Mouse (Mus musculus) adrenal gland, postnatal 10 days (tissue): ENCODE measurements at regions not wholly inside any gene's neighbourhood (a gene's known extent, or its start where the extent isn't known, plus 50 kb on each side); places are given as distances from the start of the nearest gene placed in this dataset.
"Not testable (repeated sequence)": the region's sequence is repeated elsewhere in the genome, so short reads cannot be mapped to it uniquely, and the experiment has no call there.

Source experiments
- DNase-seq: peaks from one replicate; pipeline ENCODE4 v3.0.0; 2021; ENCODE audit warnings: mixed read lengths

DNA sequence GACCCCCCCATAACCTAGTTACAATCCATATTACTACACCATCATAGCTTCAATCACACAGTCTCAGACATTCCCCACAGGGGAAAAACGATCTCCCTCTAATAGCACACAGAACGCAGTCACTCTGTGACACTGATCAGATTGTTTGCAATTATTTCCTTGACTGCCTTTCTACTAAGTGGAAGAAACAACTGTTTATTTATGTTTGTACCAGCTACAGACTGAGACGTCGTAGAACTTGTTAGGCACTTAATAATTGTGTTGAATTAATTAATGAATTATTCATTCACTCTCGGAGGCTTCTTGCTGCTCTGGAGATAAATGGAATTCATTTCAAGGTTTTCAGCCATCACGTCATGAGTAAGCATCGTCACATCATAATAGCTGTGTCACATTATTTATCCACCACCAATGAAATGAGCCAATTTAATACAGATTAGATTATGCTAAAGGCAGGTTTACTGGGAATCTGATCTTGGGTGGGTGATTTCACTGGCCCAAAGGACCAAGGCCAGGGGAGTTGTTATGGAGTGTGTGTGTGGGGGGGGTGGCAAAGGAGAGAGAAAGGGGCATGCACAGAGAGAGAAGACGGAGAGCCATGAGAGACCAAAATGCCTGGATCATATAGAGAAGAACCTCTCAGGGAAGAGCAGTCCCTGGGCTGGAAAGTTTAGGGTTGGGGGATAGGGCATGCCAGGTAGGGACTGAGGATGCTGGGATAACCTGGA, 355.7 kb upstream of the Zwint start:
- DNase-seq: no peak

DNA sequence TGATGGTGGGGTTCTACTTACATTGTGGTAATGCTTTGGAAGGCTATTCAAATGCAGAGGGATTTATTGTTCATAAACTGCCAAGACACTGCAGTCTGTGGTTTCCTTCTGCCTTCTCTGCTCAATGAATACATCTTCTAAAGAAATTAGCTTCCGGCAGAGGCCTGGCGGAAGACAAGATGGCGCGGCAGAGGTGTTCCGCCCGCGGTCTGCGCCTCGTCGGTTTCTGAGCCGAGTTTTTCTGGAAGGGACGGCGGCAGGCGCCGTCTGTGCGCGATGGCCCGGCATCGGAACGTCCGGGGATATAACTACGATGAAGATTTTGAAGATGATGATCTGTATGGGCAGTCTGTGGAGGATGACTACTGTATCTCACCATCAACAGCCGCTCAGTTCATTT, 345.6 kb upstream of the Zwint start:
- DNase-seq: not testable (repeated sequence)

DNA sequence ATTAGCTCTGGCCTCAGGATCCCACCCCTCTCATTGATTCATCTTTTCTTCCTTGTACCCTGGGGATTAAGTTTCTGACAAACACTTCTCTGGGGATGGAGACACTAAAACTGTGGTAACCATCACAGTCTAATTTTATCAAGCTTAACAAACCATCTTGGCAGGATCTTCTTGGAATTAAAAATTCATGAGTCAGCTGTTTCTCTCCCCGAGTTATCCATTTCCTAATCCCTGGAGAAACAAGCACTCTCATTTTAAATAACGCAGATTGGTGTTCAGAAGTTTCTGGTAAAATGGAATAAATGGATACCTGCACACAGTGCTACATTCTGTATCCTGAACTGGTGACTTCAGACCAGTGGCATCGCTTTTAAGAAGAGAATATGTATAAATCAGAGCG, 336.3 kb upstream of the Zwint start:
- DNase-seq: no peak

DNA sequence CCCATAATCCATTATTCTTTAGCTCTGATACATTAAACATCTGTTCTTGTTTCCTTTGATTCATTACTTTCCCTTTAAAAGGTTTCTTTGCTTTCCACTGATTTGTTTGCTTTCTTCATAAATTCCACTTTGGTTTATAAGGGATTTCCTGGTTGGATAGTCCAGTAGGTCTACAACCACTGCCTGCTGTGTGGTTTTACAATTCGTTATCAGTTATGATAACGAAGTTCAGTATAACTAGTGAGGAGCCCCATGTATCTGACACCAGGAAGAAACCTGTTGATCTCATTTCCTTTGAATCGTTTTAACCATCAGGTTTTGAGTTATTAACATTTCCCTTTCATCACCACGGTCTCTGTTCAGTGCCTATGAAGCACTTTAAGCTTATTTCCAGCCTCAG, 334.3 kb upstream of the Zwint start:
- DNase-seq: no peak

DNA sequence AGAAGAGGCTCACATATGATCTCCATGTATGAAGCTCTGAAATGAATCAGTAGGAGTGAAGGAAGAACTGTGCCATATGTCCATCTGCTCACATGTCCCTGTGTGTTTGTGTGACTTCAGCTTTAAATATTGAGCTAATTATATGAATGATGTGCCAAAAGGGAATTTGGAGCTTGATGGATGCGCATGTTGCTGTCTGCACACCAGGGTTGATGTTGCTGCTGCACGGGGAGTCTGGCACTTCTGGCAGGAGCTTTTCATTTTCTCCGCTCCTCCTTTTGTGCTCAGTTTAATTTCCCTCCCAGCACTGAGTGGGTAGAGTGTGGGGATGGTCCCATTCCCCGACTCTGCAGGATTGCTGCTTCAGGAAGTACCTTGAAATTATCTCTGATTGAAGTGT, 328.0 kb upstream of the Zwint start:
- no peak for DNase-seq

DNA sequence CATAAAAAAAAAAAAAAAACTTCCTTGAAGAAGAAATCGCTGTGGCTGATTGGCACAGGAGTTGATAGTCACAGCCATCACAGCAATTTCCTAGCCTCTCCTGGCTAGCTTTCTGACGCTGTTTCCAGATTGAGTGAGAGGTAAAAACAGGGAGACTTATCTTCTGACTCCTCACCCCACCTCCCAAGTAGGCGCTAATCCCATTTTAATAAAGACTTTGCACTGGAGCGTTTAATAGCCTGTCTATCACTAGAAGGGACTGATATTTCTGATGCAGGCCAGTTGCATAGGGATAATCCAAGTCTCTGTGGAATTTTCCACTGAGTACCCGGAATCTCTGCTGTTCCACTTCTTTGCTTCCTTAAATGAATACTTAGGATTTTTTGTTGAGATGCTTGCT, 307.4 kb upstream of the Zwint start:
- no peak for DNase-seq

DNA sequence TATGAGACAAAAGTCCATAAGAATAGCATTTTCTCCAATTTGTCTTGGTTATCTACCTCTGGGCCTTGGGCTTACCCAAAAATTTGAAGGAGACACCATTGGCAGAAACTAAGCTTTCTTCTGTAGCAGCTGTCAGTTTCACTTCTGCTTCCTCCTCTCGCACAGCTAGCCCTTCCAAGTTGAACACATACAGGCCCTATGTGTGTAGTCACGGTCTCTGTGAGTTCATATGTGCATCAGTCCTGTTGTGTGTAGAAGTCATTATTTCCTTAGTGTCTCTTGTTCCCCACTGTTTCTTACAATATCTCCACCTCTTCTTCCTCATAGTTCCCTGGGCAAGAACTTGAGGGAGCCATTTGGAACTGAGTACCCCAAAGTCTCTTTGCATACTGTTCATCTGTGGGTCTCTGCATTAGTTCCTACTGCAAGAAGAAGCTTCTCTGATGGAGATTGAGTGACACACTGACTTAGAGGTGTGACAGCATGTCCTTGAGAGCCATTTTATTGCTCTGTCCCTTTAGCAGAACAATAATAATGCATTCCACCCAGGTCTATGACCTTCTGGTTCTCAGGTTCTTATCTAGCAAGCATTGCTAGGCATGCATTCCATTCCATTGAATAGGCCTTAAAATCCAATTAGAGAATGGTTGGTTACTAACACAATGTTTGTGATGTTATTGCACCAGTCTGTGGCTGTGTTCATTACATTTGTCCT, 306.5 kb upstream of the Zwint start:
- no peak for DNase-seq

DNA sequence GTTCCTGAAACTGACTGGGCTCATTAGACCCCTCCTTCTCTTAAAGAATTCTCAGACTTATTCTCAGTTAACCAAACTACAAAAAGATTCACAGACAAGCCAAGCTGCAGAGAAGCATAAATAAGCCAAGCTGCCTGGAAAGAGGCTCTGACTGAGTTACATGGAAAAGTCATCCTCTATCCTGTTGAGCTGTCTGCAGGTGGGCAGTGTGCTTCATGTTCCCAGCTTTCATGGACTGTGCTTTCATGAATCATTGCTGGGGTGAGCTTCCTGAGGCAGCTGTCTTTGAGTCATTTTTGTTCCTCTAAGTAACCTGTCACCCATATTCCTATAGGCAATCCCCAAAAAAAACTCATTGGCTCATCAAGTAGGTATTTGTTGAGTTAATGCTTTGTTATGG, 301.8 kb upstream of the Zwint start:
- no peak for DNase-seq

DNA sequence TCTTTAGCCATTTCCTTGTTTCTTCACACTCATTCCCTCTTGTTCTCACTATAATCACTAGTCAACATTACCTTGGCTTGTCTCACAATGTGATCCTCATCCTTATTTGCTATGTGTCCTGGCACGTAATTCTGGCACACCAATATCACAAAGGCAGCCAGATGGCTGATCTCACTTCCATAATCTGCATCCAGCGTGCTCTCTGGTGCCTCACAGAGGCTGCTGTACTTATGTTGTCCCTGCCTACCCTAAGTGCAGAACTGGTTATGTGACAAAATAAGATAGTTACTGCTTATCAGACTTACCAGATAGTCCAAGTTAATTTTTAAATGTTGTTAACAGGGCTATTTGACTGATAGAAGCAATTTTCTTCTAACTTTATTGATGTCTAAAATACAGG, 301.1 kb upstream of the Zwint start:
- DNase-seq: no peak

DNA sequence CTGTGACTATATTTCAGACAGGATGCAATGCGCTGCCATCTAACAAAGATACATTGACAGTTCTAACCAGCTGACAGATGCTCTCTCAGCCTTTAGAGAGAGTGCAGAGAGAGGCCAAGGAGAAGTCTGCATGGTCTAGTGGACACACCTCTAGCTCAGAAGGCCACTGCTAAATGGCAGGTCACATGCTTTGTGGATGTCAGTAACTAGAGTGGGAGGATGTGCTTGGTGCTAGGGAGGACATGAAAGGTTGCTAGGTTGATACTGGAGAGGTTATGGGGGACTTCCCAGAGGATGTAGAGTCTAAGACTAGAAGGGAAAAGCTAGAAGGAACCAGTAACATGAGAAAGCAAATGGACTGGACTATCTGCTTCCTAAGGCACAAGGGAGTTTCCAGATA, 271.3 kb upstream of the Zwint start:
- DNase-seq: no peak

DNA sequence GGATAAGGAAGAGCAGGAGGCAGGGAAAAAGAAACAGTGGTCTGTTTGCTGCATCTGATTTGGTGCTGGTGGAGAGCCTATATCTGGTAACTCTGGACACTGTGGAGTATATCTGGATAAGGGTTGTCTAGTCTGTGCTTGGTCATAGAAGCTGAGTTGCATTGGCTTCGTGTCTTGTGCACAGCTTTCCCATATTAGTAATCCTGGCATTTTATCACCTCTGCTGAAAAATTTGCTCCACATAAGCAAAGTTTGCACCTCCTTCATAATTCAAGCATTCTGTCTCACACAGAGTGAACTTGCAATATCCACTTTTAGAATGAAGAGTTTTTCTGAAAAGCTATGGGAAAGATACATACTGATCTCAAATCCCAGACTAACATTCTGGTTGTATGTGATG, 269.8 kb upstream of the Zwint start:
- no peak for DNase-seq

DNA sequence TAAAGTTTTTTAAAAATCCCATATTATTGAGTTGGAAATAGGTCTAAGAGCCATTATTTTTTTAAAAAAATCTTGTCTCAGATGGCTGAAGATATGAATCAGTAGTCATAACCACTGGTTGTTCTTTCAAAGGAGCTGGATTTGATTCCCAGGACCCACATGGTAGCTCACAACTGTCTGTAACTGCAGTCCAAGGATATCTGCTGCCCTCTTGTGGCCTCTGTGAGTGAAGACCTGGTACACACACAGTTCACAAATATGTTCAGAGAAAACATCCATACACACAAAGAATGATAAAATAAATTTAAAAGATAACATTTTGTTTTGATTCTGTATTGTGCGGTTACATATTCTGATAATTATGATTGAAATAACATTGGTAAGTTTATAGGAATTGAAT, 263.2 kb upstream of the Zwint start:
- peak; percentile 24 for DNase-seq

DNA sequence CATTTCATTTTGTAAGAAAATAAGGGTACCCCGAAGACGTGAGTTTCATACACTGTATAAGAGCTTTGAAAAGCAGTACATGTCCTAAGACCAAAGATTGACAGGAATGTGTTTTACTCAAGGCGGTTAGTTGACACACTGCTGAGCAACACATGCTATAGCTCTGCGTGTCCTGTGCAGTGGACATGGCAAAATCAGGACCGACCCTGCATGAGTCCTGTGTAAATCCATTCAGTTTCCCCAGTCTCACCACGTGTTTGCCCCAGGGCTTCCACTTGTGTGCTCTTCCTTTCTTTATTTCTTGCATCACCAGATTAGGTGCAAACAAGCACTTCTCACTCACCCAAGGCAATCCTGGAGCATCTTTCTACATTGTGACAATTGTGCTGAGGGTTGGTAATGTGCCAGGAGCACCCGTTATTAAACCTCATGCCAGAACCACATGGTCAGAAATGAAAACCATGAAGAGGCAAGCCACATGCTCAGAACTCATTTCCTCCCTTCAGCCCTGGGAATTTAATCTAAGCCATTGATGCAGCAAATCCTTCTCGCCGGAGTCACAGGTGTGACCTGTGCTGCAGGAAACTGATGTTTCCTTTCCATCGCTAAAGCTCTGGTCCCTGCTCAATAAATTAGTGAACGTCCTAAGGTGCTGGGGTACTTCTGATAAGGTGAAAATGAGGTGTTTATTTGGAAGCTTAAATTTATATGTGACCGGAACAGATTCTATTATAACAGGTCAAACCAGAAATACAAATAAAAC, 261.2 kb upstream of the Zwint start:
- DNase-seq: no peak

DNA sequence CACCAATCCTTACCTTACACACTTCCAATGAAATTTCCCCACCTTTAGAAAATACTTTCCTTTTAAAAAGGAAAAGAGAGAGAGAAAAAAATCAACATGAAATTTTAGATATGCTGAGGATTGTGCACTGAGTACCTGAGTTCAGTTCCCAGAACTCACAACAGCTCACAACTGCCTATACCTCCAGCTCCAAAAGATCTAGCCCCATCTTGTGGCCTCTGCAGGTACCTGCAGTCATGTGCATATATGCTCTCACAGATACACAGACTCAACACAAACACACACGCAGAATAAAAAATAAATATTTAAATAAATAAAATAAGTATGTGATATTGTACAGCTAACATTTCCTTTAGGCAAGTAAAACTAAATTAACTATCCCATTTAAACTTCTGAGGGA, 260.3 kb upstream of the Zwint start:
- DNase-seq: no peak

DNA sequence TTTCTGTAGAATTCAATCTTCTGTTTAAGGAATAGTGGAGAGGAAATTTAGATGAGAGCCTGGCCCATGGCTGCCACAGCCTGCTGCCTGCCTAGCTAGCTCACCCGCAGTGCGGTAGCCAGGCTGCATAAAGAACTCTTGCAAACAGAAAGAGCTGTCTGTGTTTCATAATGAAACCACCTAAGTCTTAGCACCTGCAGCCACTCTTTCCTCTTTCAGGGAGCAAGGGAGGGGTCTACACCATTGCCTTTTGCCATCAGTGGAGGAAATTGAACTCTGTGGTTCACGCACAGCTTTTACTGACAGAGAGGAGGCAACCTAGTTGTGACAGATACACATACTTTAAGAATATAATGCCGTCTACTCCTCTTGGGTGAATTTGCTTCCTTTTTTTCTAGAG, 251.4 kb upstream of the Zwint start:
- DNase-seq: no peak

DNA sequence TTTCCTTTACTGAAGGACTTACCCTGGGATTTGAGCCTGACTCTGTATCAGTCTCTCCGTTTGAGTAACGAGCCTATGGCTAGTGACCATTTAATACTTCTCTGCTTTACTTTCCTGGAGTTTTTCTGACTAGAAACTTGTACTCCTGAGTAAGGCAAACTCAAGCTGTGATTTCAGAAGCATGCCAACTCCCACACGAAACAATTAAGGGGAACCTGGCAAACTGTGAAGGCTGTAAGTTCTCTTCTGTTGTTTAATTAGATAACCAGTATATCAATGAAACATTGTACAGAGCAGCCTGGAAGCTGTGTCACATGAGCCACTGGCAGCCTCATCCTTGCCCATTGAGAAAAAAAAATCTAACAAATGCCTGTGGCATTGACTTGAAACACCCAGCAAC, 244.3 kb upstream of the Zwint start:
- DNase-seq: no peak

DNA sequence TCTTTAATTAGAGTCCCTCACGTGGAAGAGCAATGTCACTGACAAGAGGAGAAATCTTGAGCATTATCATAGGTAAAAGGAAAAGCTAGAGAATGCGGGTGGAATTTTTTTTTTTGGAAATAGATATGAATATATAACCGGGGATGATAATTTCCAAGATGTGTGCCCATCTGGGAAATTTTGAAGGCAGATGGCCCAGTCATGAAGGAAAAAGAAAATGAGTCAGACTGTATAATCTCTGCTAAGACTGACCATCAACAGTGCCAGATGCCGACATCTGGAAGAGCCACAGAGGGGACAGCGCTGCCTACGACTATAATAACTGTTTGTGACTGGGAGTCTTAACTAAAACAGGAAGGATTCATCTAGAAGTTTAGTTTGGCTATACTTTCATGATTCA, 243.0 kb upstream of the Zwint start:
- DNase-seq: no peak

DNA sequence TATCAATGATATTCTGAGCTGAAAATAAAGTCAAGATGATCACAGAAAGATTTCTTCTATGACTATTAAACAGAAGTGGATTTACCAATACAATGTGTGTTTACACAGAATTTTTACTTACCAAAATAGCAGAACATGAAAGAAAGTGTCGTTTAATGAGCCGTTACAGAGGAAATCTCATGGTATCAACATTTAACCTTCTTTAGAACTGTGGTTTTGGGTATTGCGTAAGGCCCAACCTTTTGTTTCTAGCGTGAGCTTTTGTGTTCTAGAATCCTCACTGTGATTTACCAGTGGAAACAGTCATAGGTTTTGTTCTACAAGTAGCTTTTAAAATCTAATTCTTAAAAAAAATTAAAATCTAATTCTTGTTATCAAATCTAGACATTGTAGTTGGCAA, 200.0 kb upstream of the Zwint start:
- no peak for DNase-seq

DNA sequence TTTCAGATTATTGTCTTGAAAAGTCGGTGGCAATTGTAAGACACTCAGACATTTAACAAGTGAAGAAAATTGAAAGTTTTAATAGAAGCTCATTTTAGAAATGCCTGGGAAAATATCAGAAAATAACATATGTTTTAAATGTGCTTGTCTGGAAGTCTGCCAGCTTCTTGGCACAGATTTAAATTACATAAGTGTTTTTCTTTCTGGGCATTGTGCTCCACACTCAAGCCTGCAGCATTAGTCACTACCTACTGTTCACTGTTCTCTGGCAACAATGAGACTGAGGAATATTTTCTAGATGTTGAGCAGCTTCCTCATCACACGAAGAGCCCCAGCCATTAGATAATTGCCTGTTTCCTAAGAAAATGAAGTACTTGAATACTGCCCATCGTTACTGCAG, 170.3 kb upstream of the Zwint start:
- DNase-seq: no peak

DNA sequence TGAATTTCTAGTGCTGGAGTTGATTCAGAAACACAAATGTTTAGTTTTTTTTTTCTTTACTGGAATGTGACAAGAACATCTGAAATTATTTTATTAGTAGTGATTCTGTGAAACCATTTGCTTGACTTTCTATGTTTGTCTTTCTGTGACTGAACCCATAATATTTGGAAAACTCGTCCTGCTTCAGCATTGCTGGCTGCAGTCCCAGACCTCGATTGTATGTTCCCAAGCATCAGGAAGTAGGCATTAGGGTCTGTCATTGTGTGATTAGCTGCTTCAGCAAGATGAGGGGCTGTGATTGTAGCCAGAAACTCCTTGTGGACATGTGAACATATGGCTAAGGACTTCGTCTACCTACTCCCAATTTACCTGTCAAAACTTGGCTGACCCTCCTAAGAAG, 122.2 kb upstream of the Zwint start:
- DNase-seq: no peak

DNA sequence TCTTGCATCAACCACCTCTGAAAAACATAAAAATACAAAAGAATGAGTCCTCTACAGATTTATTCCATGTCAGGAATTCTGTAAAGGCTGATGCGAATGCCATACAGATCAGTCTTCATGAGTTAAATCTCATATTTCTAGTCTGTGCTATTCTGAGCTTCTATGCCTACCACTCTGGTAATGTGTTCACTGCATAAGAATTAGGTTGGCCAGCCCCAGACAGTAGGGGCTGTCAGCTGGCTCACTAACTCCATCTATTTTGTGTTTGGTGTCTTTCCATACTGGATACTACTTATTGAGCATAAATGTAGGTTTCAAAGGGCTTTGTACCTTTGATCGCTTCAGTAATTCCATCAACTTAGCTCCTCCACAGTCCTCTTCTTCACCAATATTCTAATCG, 121.2 kb upstream of the Zwint start:
- DNase-seq: no peak

DNA sequence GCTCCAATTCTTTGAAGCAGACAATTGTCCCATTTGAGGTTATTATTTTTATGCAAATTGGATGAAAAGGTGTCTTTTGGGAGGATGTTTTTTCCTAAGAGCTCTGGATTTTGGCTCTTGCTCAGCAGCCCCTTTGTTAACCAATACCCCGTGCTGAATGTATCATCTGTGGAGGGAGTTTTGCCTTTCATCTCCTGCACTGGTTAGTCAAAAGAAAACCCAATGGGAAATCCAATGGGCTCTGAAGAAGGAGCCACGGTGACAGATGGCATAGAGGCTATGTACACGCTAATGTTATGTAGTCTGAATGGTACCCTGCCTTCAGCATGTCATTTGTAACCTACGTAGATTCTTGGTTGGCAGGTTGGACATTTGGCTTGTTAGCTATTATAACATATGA, 120.8 kb upstream of the Zwint start:
- no peak for DNase-seq

DNA sequence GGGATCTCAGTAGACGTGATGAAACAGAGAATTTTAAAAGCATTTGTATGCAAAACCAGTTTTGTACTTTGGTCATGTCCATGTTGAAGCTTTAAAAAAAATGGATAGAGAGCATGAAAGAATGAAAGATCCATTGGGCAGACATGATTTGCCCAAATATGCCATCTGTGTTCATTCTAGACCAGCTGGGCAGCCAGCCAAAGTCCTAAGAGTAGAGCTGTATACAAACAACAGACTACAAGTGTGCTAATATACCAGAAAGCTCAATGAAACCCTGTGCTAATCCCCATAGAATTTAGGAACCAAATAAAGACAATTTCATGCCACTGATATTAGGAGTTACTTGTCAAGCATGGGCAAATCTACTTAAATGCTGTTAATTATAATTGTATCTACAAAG, 105.1 kb upstream of the Zwint start:
- DNase-seq: no peak

DNA sequence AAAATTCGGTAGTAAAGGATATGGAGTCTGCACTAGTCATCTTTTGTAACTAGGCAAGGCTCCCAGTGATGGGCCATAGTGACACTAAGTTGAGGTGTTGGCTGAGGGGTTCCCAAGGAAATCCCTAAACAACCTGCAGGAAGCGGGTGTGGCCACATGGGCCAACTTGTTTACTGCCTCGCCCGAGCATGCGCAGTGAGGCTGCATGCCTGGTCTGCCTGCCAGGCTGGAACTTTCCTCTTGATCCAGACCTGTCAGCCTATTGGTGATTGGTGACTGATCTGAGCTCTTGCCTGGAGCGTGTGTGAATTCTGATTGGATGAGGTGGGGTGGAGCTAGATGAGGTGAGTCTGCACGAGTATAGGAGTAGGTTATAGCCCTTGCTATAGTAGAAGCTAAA, 103.1 kb upstream of the Zwint start:
- no peak for DNase-seq
